Mouse (Mus musculus): ENCODE data around the gene Ptprcap. TPM values are rescaled to one million over a fixed set of nuclear protein-coding genes. Genes with fewer than 3 reads are reported as not detected.

Gene Ptprcap
- polyA plus RNA-seq, 1 experiment, result 169 TPM

GRCm38 (mm10) chr19:4196548-4196947, 43.1 kb downstream of the Ptprcap start:
- no peak overlapping the region; the same call in 1 of the 2 replicates for H3K27ac ChIP-seq (ENCODE audit: insufficient read depth, low read depth, low read length)
- no peak for TF ChIP-seq CTCF (IDR thresholded peaks at IDR 0.05; ENCODE audit: extremely low read depth, insufficient read length, insufficient replicate concordance, low read depth, low read length)
- TF ChIP-seq POLR2A (IDR thresholded peaks at IDR 0.05; ENCODE audit: low read depth, low read length), result no peak
- H3K4me3 ChIP-seq (ENCODE audit: low read depth, low read length), result no peak overlapping the region
- 8% methylated on average over 5 of the region's 5 CpGs for WGBS
- peaks cover 24% of the 10 kb centered on the region for H3K4me1 ChIP-seq (ENCODE audit: control insufficient read depth, insufficient read depth, insufficient read length, low read length)
- H3K36me3 ChIP-seq (ENCODE audit: control insufficient read depth, insufficient read depth, low read length), result peaks cover 40% of the 10 kb centered on the region
- H3K27me3 ChIP-seq (ENCODE audit: control insufficient read depth, insufficient read depth, low read length), result no peaks in the 10 kb centered on the region

GRCm38 (mm10) chr19:4197180-4197579, 43.8 kb downstream of the Ptprcap start:
- no peak overlapping the region for H3K27ac ChIP-seq (ENCODE audit: insufficient read depth, low read depth, low read length)
- TF ChIP-seq CTCF (IDR thresholded peaks at IDR 0.05; ENCODE audit: extremely low read depth, insufficient read length, insufficient replicate concordance, low read depth, low read length) (no peak), POLR2A (IDR thresholded peaks at IDR 0.05; ENCODE audit: low read depth, low read length) (no peak)
- peaks cover 27% of the 10 kb centered on the region for H3K4me1 ChIP-seq (ENCODE audit: control insufficient read depth, insufficient read depth, insufficient read length, low read length)
- no peak overlapping the region for H3K4me3 ChIP-seq (ENCODE audit: low read depth, low read length)
- H3K27me3 ChIP-seq (ENCODE audit: control insufficient read depth, insufficient read depth, low read length), result no peaks in the 10 kb centered on the region
- WGBS, result 53% methylated on average over 3 of the region's 3 CpGs
- peaks cover 40% of the 10 kb centered on the region for H3K36me3 ChIP-seq (ENCODE audit: control insufficient read depth, insufficient read depth, low read length)

GRCm38 (mm10) chr19:4201291-4201909, 48.0 kb downstream of the Ptprcap start, which contains the start of gene Rad9a:
TSS of gene Rad9a (minus strand) at chr19:4201662.
- WGBS, result under 1% methylated on average over 34 of the region's 34 CpGs
- H3K4me3 ChIP-seq (ENCODE audit: low read depth, low read length), result peak within 1 kb of the TSS; percentile 86
- peak within 1 kb of the TSS; percentile 63 for H3K27ac ChIP-seq (ENCODE audit: insufficient read depth, low read depth, low read length)
- no peaks in the 10 kb centered on the region for H3K27me3 ChIP-seq (ENCODE audit: control insufficient read depth, insufficient read depth, low read length)
- peaks cover 9% of the 10 kb centered on the region for H3K36me3 ChIP-seq (ENCODE audit: control insufficient read depth, insufficient read depth, low read length)
- H3K4me1 ChIP-seq (ENCODE audit: control insufficient read depth, insufficient read depth, insufficient read length, low read length), result peaks cover 21% of the 10 kb centered on the region
- no peak; the same call in 1 of the 2 replicates for TF ChIP-seq POLR2A (IDR thresholded peaks at IDR 0.05; ENCODE audit: low read depth, low read length)
- TF ChIP-seq CTCF (IDR thresholded peaks at IDR 0.05; ENCODE audit: extremely low read depth, insufficient read length, insufficient replicate concordance, low read depth, low read length), result no peak

GRCm38 (mm10) chr19:4202149-4202548, 48.7 kb downstream of the Ptprcap start:
- WGBS, result 27% methylated on average over 7 of the region's 7 CpGs
- Histone ChIP-seq H3K27ac (ENCODE audit: insufficient read depth, low read depth, low read length) (peak overlapping the region; percentile 21; the same call in 1 of the 2 replicates), H3K36me3 (ENCODE audit: control insufficient read depth, insufficient read depth, low read length) (peaks cover 4% of the 10 kb centered on the region), H3K4me1 (ENCODE audit: control insufficient read depth, insufficient read depth, insufficient read length, low read length) (peaks cover 15% of the 10 kb centered on the region), H3K27me3 (ENCODE audit: control insufficient read depth, insufficient read depth, low read length) (no peaks in the 10 kb centered on the region), H3K4me3 (ENCODE audit: low read depth, low read length) (peak overlapping the region; percentile 86)
- no peak for TF ChIP-seq CTCF (IDR thresholded peaks at IDR 0.05; ENCODE audit: extremely low read depth, insufficient read length, insufficient replicate concordance, low read depth, low read length)
- no peak for TF ChIP-seq POLR2A (IDR thresholded peaks at IDR 0.05; ENCODE audit: low read depth, low read length)

- peaks cover 4% of the 10 kb centered on the region for H3K36me3 ChIP-seq (ENCODE audit: control insufficient read depth, insufficient read depth, low read length)
- H3K27ac ChIP-seq (ENCODE audit: insufficient read depth, low read depth, low read length), result peak overlapping the region; percentile 38; the same call in 1 of the 2 replicates
- H3K27me3 ChIP-seq (ENCODE audit: control insufficient read depth, insufficient read depth, low read length), result no peaks in the 10 kb centered on the region
- WGBS, result 29% methylated on average over 3 of the region's 3 CpGs
- H3K4me1 ChIP-seq (ENCODE audit: control insufficient read depth, insufficient read depth, insufficient read length, low read length), result peaks cover 12% of the 10 kb centered on the region
- no peak for TF ChIP-seq POLR2A (IDR thresholded peaks at IDR 0.05; ENCODE audit: low read depth, low read length)
- TF ChIP-seq CTCF (IDR thresholded peaks at IDR 0.05; ENCODE audit: extremely low read depth, insufficient read length, insufficient replicate concordance, low read depth, low read length), result no peak
- H3K4me3 ChIP-seq (ENCODE audit: low read depth, low read length), result no peak overlapping the region
These were observed 49.7 kb downstream of the Ptprcap start for GRCm38 (mm10) chr19:4203148-4203547.

GRCm38 (mm10) chr19:4203604-4204326, 50.4 kb downstream of the Ptprcap start:
- H3K4me1 ChIP-seq (ENCODE audit: control insufficient read depth, insufficient read depth, insufficient read length, low read length), result peaks cover 14% of the 10 kb centered on the region
- no peak overlapping the region for H3K27ac ChIP-seq (ENCODE audit: insufficient read depth, low read depth, low read length)
- TF ChIP-seq CTCF (IDR thresholded peaks at IDR 0.05; ENCODE audit: extremely low read depth, insufficient read length, insufficient replicate concordance, low read depth, low read length), result no peak
- TF ChIP-seq POLR2A (IDR thresholded peaks at IDR 0.05; ENCODE audit: low read depth, low read length), result no peak
- peaks cover 2% of the 10 kb centered on the region; the same call in 1 of the 2 replicates for H3K36me3 ChIP-seq (ENCODE audit: control insufficient read depth, insufficient read depth, low read length)
- no peaks in the 10 kb centered on the region for H3K27me3 ChIP-seq (ENCODE audit: control insufficient read depth, insufficient read depth, low read length)
- WGBS, result 63% methylated on average over 13 of the region's 13 CpGs
- H3K4me3 ChIP-seq (ENCODE audit: low read depth, low read length), result no peak overlapping the region

- Histone ChIP-seq H3K4me1 (ENCODE audit: control insufficient read depth, insufficient read depth, insufficient read length, low read length) (peaks cover 16% of the 10 kb centered on the region), H3K27ac (ENCODE audit: insufficient read depth, low read depth, low read length) (no peak overlapping the region), H3K36me3 (ENCODE audit: control insufficient read depth, insufficient read depth, low read length) (no peaks in the 10 kb centered on the region), H3K27me3 (ENCODE audit: control insufficient read depth, insufficient read depth, low read length) (no peaks in the 10 kb centered on the region), H3K4me3 (ENCODE audit: low read depth, low read length) (no peak overlapping the region)
- WGBS, result 66% methylated on average over 4 of the region's 4 CpGs
- TF ChIP-seq CTCF (IDR thresholded peaks at IDR 0.05; ENCODE audit: extremely low read depth, insufficient read length, insufficient replicate concordance, low read depth, low read length) (no peak), POLR2A (IDR thresholded peaks at IDR 0.05; ENCODE audit: low read depth, low read length) (no peak)
These were observed 51.5 kb downstream of the Ptprcap start for GRCm38 (mm10) chr19:4204889-4205288.

Other genes with a start within 250 kb of the Ptprcap start
- 107 and 148 TPM in 2 replicates for gene Tcirg1, start 246.5 kb upstream of the Ptprcap start, polyA plus RNA-seq (2012; rRNA removed)
- gene Ndufs8, start 240.8 kb upstream of the Ptprcap start, polyA plus RNA-seq (2012; rRNA removed), result 303 and 423 TPM in 2 replicates
- 32.8 and 43.0 TPM in 2 replicates for gene Aldh3b1, start 223.8 kb upstream of the Ptprcap start, polyA plus RNA-seq (2012; rRNA removed)
- gene Unc93b1, start 218.4 kb upstream of the Ptprcap start, polyA plus RNA-seq (2012; rRNA removed), result 108 and 140 TPM in 2 replicates
- gene Aldh3b3, start 195.0 kb upstream of the Ptprcap start, polyA plus RNA-seq (2012; rRNA removed), result not detected in 2 replicates
- gene Aldh3b2, start 181.3 kb upstream of the Ptprcap start, polyA plus RNA-seq (2012; rRNA removed), result 0.55 and 1.5 TPM in 2 replicates
- gene Acy3, start 167.0 kb upstream of the Ptprcap start, polyA plus RNA-seq (2012; rRNA removed), result 99.4 and 147 TPM in 2 replicates
- 0.10 TPM in 1 of 2 replicates, not detected in the other for gene Tbx10, start 160.9 kb upstream of the Ptprcap start, polyA plus RNA-seq (2012; rRNA removed)
- 30.6 and 33.7 TPM in 2 replicates for gene Nudt8, start 153.0 kb upstream of the Ptprcap start, polyA plus RNA-seq (2012; rRNA removed)
- gene Gm49405, start 153.0 kb upstream of the Ptprcap start, polyA plus RNA-seq (2012; rRNA removed), result 0.77 and 0.90 TPM in 2 replicates
- gene Doc2g, start 150.3 kb upstream of the Ptprcap start, polyA plus RNA-seq (2012; rRNA removed), result 5.1 and 8.2 TPM in 2 replicates
- 92.8 and 170 TPM in 2 replicates for gene Ndufv1, start 140.8 kb upstream of the Ptprcap start, polyA plus RNA-seq (2012; rRNA removed)
- gene Gstp1, start 115.6 kb upstream of the Ptprcap start, polyA plus RNA-seq (2012; rRNA removed), result 798 and 1,214 TPM in 2 replicates
- gene Gstp2, start 107.6 kb upstream of the Ptprcap start, polyA plus RNA-seq (2012; rRNA removed), result 231 and 289 TPM in 2 replicates
- 11.8 and 15.0 TPM in 2 replicates for gene Gstp3, start 94.0 kb upstream of the Ptprcap start, polyA plus RNA-seq (2012; rRNA removed)
- 24.8 TPM in 1 of 2 replicates, not detected in the other for gene Cabp2, start 72.0 kb upstream of the Ptprcap start, polyA plus RNA-seq (2012; rRNA removed)
- gene Cdk2ap2, start 56.4 kb upstream of the Ptprcap start, polyA plus RNA-seq (2012; rRNA removed), result 186 and 366 TPM in 2 replicates
- 108 and 197 TPM in 2 replicates for gene Pitpnm1, start 53.6 kb upstream of the Ptprcap start, polyA plus RNA-seq (2012; rRNA removed)
- gene Aip, start 27.7 kb upstream of the Ptprcap start, polyA plus RNA-seq (2012; rRNA removed), result 41.3 and 59.8 TPM in 2 replicates
- 0.06 TPM in 1 of 2 replicates, not detected in the other for gene Gpr152, start 13.8 kb upstream of the Ptprcap start, polyA plus RNA-seq (2012; rRNA removed)
- gene Cabp4, start 9.6 kb upstream of the Ptprcap start, polyA plus RNA-seq (2012; rRNA removed), result 0.25 and 0.42 TPM in 2 replicates
- 264 and 493 TPM in 2 replicates for gene Coro1b, start 5.0 kb upstream of the Ptprcap start, polyA plus RNA-seq (2012; rRNA removed)
- 37.9 and 42.5 TPM in 2 replicates for gene Rps6kb2, start 9.8 kb downstream of the Ptprcap start, polyA plus RNA-seq (2012; rRNA removed)
- gene Carns1, start 21.9 kb downstream of the Ptprcap start, polyA plus RNA-seq (2012; rRNA removed), result 3.7 and 4.4 TPM in 2 replicates
- gene Tbc1d10c, start 37.7 kb downstream of the Ptprcap start, polyA plus RNA-seq (2012; rRNA removed), result 15.3 and 21.9 TPM in 2 replicates
- 142 and 258 TPM in 2 replicates for gene Ppp1ca, start 38.5 kb downstream of the Ptprcap start, polyA plus RNA-seq (2012; rRNA removed)
- 8.2 and 12.2 TPM in 2 replicates for gene Rad9a, start 48.1 kb downstream of the Ptprcap start, polyA plus RNA-seq (2012; rRNA removed)
- gene Clcf1, start 60.6 kb downstream of the Ptprcap start, polyA plus RNA-seq (2012; rRNA removed), result 10.1 and 12.4 TPM in 2 replicates
- gene AC109138.7, start 60.8 kb downstream of the Ptprcap start, polyA plus RNA-seq (2012; rRNA removed), result not detected in 2 replicates
- 46.4 and 118 TPM in 2 replicates for gene Pold4, start 78.3 kb downstream of the Ptprcap start, polyA plus RNA-seq (2012; rRNA removed)
- gene Ssh3, start 115.6 kb downstream of the Ptprcap start, polyA plus RNA-seq (2012; rRNA removed), result 72.2 and 105 TPM in 2 replicates
- 1.1 and 1.8 TPM in 2 replicates for gene Ankrd13d, start 129.5 kb downstream of the Ptprcap start, polyA plus RNA-seq (2012; rRNA removed)
- gene Grk2, start 152.6 kb downstream of the Ptprcap start, polyA plus RNA-seq (2012; rRNA removed), result 64.0 and 128 TPM in 2 replicates
- 37.8 and 100 TPM in 2 replicates for gene Kdm2a, start 244.7 kb downstream of the Ptprcap start, polyA plus RNA-seq (2012; rRNA removed)

All from small intestine, adult 2 months (tissue).